Mouse (Mus musculus): ENCODE results near the gene Lrrc32.

The Lrrc32 gene

GRCm38 (mm10) chr7:98488398-98489130 lies 519 bp upstream of the Lrrc32 start:
- no peak for DNase-seq (ENCODE audit: extremely low spot score, low spot score)

GRCm38 (mm10) chr7:98489623-98490084 lies 571 bp downstream of the Lrrc32 start:
- peak; percentile 84 for DNase-seq (ENCODE audit: extremely low spot score, low spot score)

- DNase-seq (ENCODE audit: extremely low spot score, low spot score): peak; percentile 26
Measured at GRCm38 (mm10) chr7:98490328-98490727, 1.2 kb downstream of the Lrrc32 start.

- no peak for DNase-seq (ENCODE audit: extremely low spot score, low spot score)
Measured at GRCm38 (mm10) chr7:98490911-98491310, 1.8 kb downstream of the Lrrc32 start.

- no peak for DNase-seq (ENCODE audit: extremely low spot score, low spot score)
Measured at GRCm38 (mm10) chr7:98491451-98492200, 2.5 kb downstream of the Lrrc32 start.

- DNase-seq (ENCODE audit: extremely low spot score, low spot score): no peak
Measured at GRCm38 (mm10) chr7:98492331-98492730, 3.2 kb downstream of the Lrrc32 start.

GRCm38 (mm10) chr7:98493307-98493706 lies 4.2 kb downstream of the Lrrc32 start:
- no peak for DNase-seq (ENCODE audit: extremely low spot score, low spot score)

- DNase-seq (ENCODE audit: extremely low spot score, low spot score): no peak
Measured at GRCm38 (mm10) chr7:98493901-98494480, 4.9 kb downstream of the Lrrc32 start.

- DNase-seq (ENCODE audit: extremely low spot score, low spot score): no peak
Measured at GRCm38 (mm10) chr7:98495591-98495990, 6.5 kb downstream of the Lrrc32 start.

- no peak for DNase-seq (ENCODE audit: extremely low spot score, low spot score)
Measured at GRCm38 (mm10) chr7:98497451-98497850, 8.4 kb downstream of the Lrrc32 start.

GRCm38 (mm10) chr7:98498101-98498500 lies 9.0 kb downstream of the Lrrc32 start:
- no peak for DNase-seq (ENCODE audit: extremely low spot score, low spot score)

GRCm38 (mm10) chr7:98498656-98499560 lies 9.8 kb downstream of the Lrrc32 start:
- no peak for DNase-seq (ENCODE audit: extremely low spot score, low spot score)

- DNase-seq (ENCODE audit: extremely low spot score, low spot score): no peak
Measured at GRCm38 (mm10) chr7:98499561-98500292, 10.6 kb downstream of the Lrrc32 start.

- DNase-seq (ENCODE audit: extremely low spot score, low spot score): no peak
Measured at GRCm38 (mm10) chr7:98500470-98500869, 11.4 kb downstream of the Lrrc32 start.

GRCm38 (mm10) chr7:98501078-98501477 lies 12.0 kb downstream of the Lrrc32 start:
- no peak for DNase-seq (ENCODE audit: extremely low spot score, low spot score)

- no peak for DNase-seq (ENCODE audit: extremely low spot score, low spot score)
Measured at GRCm38 (mm10) chr7:98502921-98503320, 13.8 kb downstream of the Lrrc32 start.

GRCm38 (mm10) chr7:98503951-98504647 lies 15.0 kb downstream of the Lrrc32 start:
- peak; percentile 32 for DNase-seq (ENCODE audit: extremely low spot score, low spot score)

GRCm38 (mm10) chr7:98504726-98505314 lies 15.7 kb downstream of the Lrrc32 start:
- peak; percentile 34 for DNase-seq (ENCODE audit: extremely low spot score, low spot score)

- peak; percentile 35 for DNase-seq (ENCODE audit: extremely low spot score, low spot score)
Measured at GRCm38 (mm10) chr7:98505664-98506063, 16.6 kb downstream of the Lrrc32 start.

All from neural tube, embryonic 10.5 days (tissue).